Mouse (Mus musculus): ENCODE results near the gene Spats2. TPM values are rescaled to one million over a fixed set of nuclear protein-coding genes. Genes with fewer than 3 reads are reported as not detected.

Spats2 gene
- polyA plus RNA-seq, 1 experiment from 2014 or later, result 34.2 TPM

GRCm38 (mm10) chr15:99105238-99105637 is 20.5 kb upstream of the Spats2 start:
- Histone ChIP-seq H3K4me1 (ENCODE audit: control insufficient read depth, insufficient read depth, low read length) (no peaks in the 10 kb centered on the region), H3K9ac (replicated peaks; ENCODE audit: low read depth, low read length) (no peak overlapping the region), H3K4me3 (ENCODE audit: low read depth, low read length) (no peak overlapping the region), H3K4me2 (replicated peaks; ENCODE audit: low read depth, low read length) (no peak overlapping the region), H3K36me3 (ENCODE audit: control insufficient read depth, insufficient read depth, low read length) (no peaks in the 10 kb centered on the region), H3K27me3 (ENCODE audit: control insufficient read depth, insufficient read depth, low read length) (no peaks in the 10 kb centered on the region), H3K9me3 (ENCODE audit: control insufficient read depth, low read depth, low read length) (no peaks in the 10 kb centered on the region), H3K27ac (ENCODE audit: low read length) (no peak overlapping the region)
- ATAC-seq (ENCODE audit: insufficient number of reproducible peaks, insufficient read depth, low FRiP score, low read depth), result no peak
- 36% methylated on average over 7 of the region's 7 CpGs for WGBS

DNA sequence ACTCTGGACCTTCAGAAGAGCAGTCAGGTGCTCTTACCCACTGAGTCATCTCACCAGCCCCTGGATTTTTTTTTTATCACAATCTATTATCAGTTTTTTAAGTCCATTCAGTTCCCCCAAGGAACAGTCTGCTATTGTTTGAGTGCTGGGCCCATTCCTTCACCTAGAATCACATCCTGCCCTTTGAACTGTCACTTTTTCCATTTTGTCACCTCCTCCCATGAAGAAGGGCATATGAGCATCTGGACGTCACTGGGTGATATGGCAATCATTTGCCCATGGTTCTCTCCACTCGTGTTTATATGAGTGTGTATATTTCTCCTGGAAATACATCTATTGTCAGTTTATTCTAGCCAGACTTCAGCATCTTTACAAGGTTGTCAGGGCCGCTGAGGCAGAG is 17.9 kb upstream of the Spats2 start:
- no peaks in the 10 kb centered on the region for H3K36me3 ChIP-seq (ENCODE audit: control insufficient read depth, insufficient read depth, low read length)
- no peak overlapping the region for H3K27ac ChIP-seq (ENCODE audit: low read length)
- no peaks in the 10 kb centered on the region for H3K4me1 ChIP-seq (ENCODE audit: control insufficient read depth, insufficient read depth, low read length)
- WGBS, result 78% methylated on average over 3 of the region's 3 CpGs
- H3K27me3 ChIP-seq (ENCODE audit: control insufficient read depth, insufficient read depth, low read length), result no peaks in the 10 kb centered on the region
- no peak overlapping the region for H3K9ac ChIP-seq (replicated peaks; ENCODE audit: low read depth, low read length)
- no peaks in the 10 kb centered on the region for H3K9me3 ChIP-seq (ENCODE audit: control insufficient read depth, low read depth, low read length)
- no peak overlapping the region for H3K4me3 ChIP-seq (ENCODE audit: low read depth, low read length)
- ATAC-seq (ENCODE audit: insufficient number of reproducible peaks, insufficient read depth, low FRiP score, low read depth), result no peak
- H3K4me2 ChIP-seq (replicated peaks; ENCODE audit: low read depth, low read length), result no peak overlapping the region

DNA sequence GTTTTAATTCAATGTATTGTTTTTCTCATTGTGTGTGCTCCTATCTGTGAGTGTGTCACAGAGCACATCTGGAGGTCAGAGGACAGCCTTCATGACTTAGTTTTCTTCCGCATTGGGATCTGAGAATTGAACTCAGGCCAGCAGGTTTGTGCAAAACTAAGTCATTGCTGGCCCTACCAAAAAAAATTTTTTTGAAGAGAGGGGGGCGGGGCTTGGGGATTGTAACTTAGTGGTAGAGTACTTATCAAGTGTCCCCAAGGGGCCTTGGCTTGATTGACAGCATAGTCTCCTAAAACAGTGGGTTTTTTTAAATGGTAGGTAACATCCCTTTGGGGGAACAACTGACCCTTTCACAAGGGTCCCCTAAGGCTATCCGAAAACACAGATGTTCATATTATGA is 14.6 kb upstream of the Spats2 start:
- ATAC-seq (ENCODE audit: insufficient number of reproducible peaks, insufficient read depth, low FRiP score, low read depth), result no peak
- H3K36me3 ChIP-seq (ENCODE audit: control insufficient read depth, insufficient read depth, low read length), result no peaks in the 10 kb centered on the region
- H3K9me3 ChIP-seq (ENCODE audit: control insufficient read depth, low read depth, low read length), result no peaks in the 10 kb centered on the region
- no peak overlapping the region for H3K4me2 ChIP-seq (replicated peaks; ENCODE audit: low read depth, low read length)
- H3K9ac ChIP-seq (replicated peaks; ENCODE audit: low read depth, low read length), result no peak overlapping the region
- H3K27me3 ChIP-seq (ENCODE audit: control insufficient read depth, insufficient read depth, low read length), result no peaks in the 10 kb centered on the region
- H3K4me1 ChIP-seq (ENCODE audit: control insufficient read depth, insufficient read depth, low read length), result no peaks in the 10 kb centered on the region
- 85% methylated on average over 3 of the region's 3 CpGs for WGBS
- H3K4me3 ChIP-seq (ENCODE audit: low read depth, low read length), result no peak overlapping the region
- H3K27ac ChIP-seq (ENCODE audit: low read length), result no peak overlapping the region

GRCm38 (mm10) chr15:99111809-99112208 is 13.9 kb upstream of the Spats2 start:
- Histone ChIP-seq H3K9me3 (ENCODE audit: control insufficient read depth, low read depth, low read length) (no peaks in the 10 kb centered on the region), H3K4me2 (replicated peaks; ENCODE audit: low read depth, low read length) (no peak overlapping the region), H3K4me1 (ENCODE audit: control insufficient read depth, insufficient read depth, low read length) (no peaks in the 10 kb centered on the region), H3K27me3 (ENCODE audit: control insufficient read depth, insufficient read depth, low read length) (no peaks in the 10 kb centered on the region), H3K9ac (replicated peaks; ENCODE audit: low read depth, low read length) (no peak overlapping the region), H3K27ac (ENCODE audit: low read length) (no peak overlapping the region), H3K36me3 (ENCODE audit: control insufficient read depth, insufficient read depth, low read length) (no peaks in the 10 kb centered on the region), H3K4me3 (ENCODE audit: low read depth, low read length) (no peak overlapping the region)
- ATAC-seq (ENCODE audit: insufficient number of reproducible peaks, insufficient read depth, low FRiP score, low read depth), result no peak
- 51% methylated on average over 4 of the region's 4 CpGs for WGBS

GRCm38 (mm10) chr15:99112843-99113395 is 12.8 kb upstream of the Spats2 start:
- H3K9ac ChIP-seq (replicated peaks; ENCODE audit: low read depth, low read length), result no peak overlapping the region
- no peaks in the 10 kb centered on the region for H3K27me3 ChIP-seq (ENCODE audit: control insufficient read depth, insufficient read depth, low read length)
- no peaks in the 10 kb centered on the region for H3K4me1 ChIP-seq (ENCODE audit: control insufficient read depth, insufficient read depth, low read length)
- H3K36me3 ChIP-seq (ENCODE audit: control insufficient read depth, insufficient read depth, low read length), result no peaks in the 10 kb centered on the region
- no peak for ATAC-seq (ENCODE audit: insufficient number of reproducible peaks, insufficient read depth, low FRiP score, low read depth)
- no peak overlapping the region for H3K27ac ChIP-seq (ENCODE audit: low read length)
- no peak overlapping the region for H3K4me2 ChIP-seq (replicated peaks; ENCODE audit: low read depth, low read length)
- no peaks in the 10 kb centered on the region for H3K9me3 ChIP-seq (ENCODE audit: control insufficient read depth, low read depth, low read length)
- 54% methylated on average over 11 of the region's 11 CpGs for WGBS
- no peak overlapping the region for H3K4me3 ChIP-seq (ENCODE audit: low read depth, low read length)

DNA sequence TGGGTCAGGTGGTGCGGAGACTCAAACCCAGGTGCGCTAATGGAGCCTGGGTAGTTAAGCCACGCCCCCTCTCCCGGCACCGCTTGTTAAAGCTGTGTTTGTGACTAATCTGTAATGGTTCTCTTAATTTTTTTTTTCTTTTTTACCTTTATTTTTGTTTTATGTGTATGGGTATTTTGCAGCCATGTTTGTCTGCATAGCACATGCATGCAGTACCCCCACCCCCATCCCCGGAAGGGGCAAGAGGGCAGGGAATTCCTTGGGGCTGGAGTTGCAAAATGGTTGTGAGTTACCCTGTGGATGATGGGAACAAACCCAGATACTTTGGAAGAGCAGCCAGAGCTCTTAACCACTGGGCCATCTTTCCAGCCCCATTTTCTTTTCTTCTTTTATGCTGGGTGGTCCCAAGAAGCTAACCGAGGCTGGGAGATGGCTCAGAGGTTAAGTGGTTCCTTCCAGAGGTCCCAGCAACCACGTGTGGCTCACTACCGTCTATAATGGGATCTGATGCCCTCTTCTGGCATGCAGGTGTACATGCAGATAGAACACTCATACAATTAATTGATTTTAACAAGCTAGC is 12.2 kb upstream of the Spats2 start:
- no peak overlapping the region for H3K4me3 ChIP-seq (ENCODE audit: low read depth, low read length)
- H3K36me3 ChIP-seq (ENCODE audit: control insufficient read depth, insufficient read depth, low read length), result no peaks in the 10 kb centered on the region
- WGBS, result 8% methylated on average over 9 of the region's 9 CpGs
- H3K4me1 ChIP-seq (ENCODE audit: control insufficient read depth, insufficient read depth, low read length), result no peaks in the 10 kb centered on the region
- H3K27ac ChIP-seq (ENCODE audit: low read length), result no peak overlapping the region
- H3K9ac ChIP-seq (replicated peaks; ENCODE audit: low read depth, low read length), result no peak overlapping the region
- H3K27me3 ChIP-seq (ENCODE audit: control insufficient read depth, insufficient read depth, low read length), result no peaks in the 10 kb centered on the region
- ATAC-seq (ENCODE audit: insufficient number of reproducible peaks, insufficient read depth, low FRiP score, low read depth), result no peak
- H3K9me3 ChIP-seq (ENCODE audit: control insufficient read depth, low read depth, low read length), result no peaks in the 10 kb centered on the region
- H3K4me2 ChIP-seq (replicated peaks; ENCODE audit: low read depth, low read length), result no peak overlapping the region

- H3K9me3 ChIP-seq (ENCODE audit: control insufficient read depth, low read depth, low read length), result no peaks in the 10 kb centered on the region
- no peak overlapping the region for H3K4me2 ChIP-seq (replicated peaks; ENCODE audit: low read depth, low read length)
- no peak for ATAC-seq (ENCODE audit: insufficient number of reproducible peaks, insufficient read depth, low FRiP score, low read depth)
- no peaks in the 10 kb centered on the region for H3K4me1 ChIP-seq (ENCODE audit: control insufficient read depth, insufficient read depth, low read length)
- no peak overlapping the region for H3K9ac ChIP-seq (replicated peaks; ENCODE audit: low read depth, low read length)
- 52% methylated on average over 14 of the region's 14 CpGs for WGBS
- H3K27me3 ChIP-seq (ENCODE audit: control insufficient read depth, insufficient read depth, low read length), result no peaks in the 10 kb centered on the region
- H3K36me3 ChIP-seq (ENCODE audit: control insufficient read depth, insufficient read depth, low read length), result no peaks in the 10 kb centered on the region
- H3K4me3 ChIP-seq (ENCODE audit: low read depth, low read length), result no peak overlapping the region
- H3K27ac ChIP-seq (ENCODE audit: low read length), result no peak overlapping the region
Measured at GRCm38 (mm10) chr15:99114312-99115064, 11.2 kb upstream of the Spats2 start.

DNA sequence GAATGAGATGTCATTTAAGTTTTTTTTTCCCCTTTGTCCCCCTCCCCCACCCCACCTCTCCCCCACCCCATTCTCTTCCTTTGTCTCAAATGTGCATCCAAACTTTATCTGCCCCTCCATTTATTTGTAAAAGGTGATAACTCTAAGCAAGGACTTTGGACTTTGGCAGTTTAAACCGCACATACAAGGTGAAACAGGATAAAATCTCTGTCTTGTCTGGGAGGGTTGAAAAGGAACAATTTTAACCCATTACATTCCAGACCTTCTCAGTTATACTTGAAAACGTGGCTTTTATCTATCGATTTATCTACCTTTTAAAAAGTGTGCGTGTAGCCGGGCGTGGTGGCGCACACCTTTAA is 10.7 kb upstream of the Spats2 start:
- H3K36me3 ChIP-seq (ENCODE audit: control insufficient read depth, insufficient read depth, low read length), result no peaks in the 10 kb centered on the region
- no peaks in the 10 kb centered on the region for H3K4me1 ChIP-seq (ENCODE audit: control insufficient read depth, insufficient read depth, low read length)
- WGBS, result 74% methylated on average over 7 of the region's 7 CpGs
- no peaks in the 10 kb centered on the region for H3K9me3 ChIP-seq (ENCODE audit: control insufficient read depth, low read depth, low read length)
- H3K27ac ChIP-seq (ENCODE audit: low read length), result no peak overlapping the region
- H3K4me2 ChIP-seq (replicated peaks; ENCODE audit: low read depth, low read length), result no peak overlapping the region
- no peaks in the 10 kb centered on the region for H3K27me3 ChIP-seq (ENCODE audit: control insufficient read depth, insufficient read depth, low read length)
- H3K9ac ChIP-seq (replicated peaks; ENCODE audit: low read depth, low read length), result no peak overlapping the region
- no peak overlapping the region for H3K4me3 ChIP-seq (ENCODE audit: low read depth, low read length)
- ATAC-seq (ENCODE audit: insufficient number of reproducible peaks, insufficient read depth, low FRiP score, low read depth), result no peak

All from stomach, embryonic 14.5 days (tissue).